Mouse (Mus musculus) G1E-ER4 (cell line): ENCODE results near the gene Slc39a7. TPM values are rescaled to one million over a fixed set of nuclear protein-coding genes. Genes with fewer than 3 reads are reported as not detected.

ENCODE experiments used
- GATA1 ChIP-seq: IDR thresholded peaks from one replicate; pipeline ENCODE4 v1.8.0; 2012; ENCODE audit warnings: low read length, inconsistent platforms
- polyA plus RNA-seq: library from polyadenylated mRNA; stranded (reverse); fragments of >175 nt; gene quantifications from 2 replicates; pipeline ENCODE4 v1.2.3, GENCODE M21; 2012

The Slc39a7 gene
- polyA plus RNA-seq, 1 experiment, result 100 TPM

DNA sequence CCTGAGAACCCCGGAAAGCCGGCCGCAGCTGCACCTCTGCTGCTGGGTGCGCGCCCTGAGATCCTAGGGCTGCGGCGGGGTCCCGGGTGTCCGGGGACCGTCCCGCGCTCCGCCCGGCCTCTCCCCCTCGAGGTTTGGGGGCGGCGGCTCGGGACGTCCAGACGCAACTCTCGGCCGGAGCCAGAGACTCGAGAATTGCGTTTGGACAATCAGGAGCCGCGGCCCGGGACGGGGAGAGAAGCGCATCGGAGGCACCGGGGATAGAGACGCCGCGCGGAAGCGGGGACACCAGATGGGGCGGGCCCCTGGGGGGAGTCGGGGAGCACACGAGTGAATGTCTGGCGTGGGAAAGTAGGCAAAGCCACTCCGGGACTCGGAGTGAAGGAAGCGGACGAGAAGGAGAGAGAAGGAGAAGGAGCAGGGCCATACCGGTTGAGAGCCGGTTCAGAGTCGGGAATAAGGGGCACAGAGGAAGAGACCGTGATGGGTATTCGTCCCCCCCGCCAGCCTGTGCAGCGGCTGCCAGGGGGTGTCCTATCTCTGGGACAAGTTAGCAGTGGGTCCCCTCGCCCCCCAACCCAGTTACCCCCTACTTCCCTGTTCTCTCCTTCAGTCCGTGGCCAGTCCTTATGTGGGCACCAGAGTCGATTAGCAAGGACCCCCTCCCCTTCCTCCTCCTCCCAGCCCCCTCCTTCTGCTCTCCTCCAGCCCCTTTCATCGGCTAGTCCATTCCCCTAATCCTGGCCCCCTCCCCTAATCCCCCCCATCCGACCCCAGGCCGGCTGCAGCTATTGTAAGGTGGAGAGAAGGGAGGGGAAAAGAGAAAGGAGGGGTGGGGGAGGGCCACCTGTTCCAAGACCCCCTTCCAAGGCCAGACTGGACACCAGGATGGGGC lies 6.4 kb downstream of the Slc39a7 start:
- no peak for TF ChIP-seq GATA1

DNA sequence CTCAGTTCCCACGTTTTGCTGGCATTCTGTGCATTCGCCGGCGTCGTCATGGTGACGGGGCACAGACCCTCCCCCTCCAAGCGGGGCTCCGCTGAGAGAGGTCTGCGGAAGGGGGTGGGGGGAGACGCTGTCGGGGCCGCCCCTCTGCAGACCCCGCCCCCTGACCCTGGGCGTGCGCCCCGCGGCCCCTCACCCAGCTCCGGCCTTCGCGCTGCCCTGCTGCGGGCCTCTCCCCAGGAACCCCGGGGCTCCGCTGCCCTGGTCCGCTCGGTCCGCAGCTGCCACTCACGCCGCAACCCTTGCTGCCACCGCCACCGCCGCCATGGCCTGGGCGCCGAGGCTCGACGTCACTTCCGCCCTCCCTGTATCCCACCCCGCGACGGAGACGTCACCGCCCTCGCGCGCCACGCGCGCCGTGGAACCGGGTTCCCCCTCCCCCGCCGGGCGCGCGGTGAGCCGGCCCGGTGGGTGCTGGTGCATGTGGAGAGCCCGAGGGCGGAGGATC lies 7.1 kb downstream of the Slc39a7 start, which contains the start of gene Ring1:
Gene Ring1 (minus strand): TSS at position 364 of the 505 bp plus-strand sequence.
- TF ChIP-seq GATA1, result no peak

DNA sequence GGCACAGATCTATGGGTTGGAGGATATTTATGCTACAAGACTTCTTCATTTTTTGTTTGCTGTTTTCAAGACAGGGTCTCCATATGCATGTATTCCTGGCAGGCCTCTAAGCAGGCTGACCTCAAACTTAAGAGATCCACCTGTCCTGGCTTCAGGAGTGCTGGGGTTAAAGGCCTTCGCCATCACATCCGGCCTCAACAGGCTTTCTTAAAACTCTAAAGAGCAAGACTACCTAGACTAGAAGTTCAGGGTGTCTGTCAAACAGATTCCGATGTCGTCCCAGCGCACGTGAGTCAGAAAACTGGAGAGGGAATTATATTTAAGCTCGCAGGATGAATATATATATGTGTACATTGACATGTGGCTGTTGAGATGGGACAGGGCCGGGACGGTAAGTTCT lies 7.8 kb downstream of the Slc39a7 start:
- no peak for TF ChIP-seq GATA1

DNA sequence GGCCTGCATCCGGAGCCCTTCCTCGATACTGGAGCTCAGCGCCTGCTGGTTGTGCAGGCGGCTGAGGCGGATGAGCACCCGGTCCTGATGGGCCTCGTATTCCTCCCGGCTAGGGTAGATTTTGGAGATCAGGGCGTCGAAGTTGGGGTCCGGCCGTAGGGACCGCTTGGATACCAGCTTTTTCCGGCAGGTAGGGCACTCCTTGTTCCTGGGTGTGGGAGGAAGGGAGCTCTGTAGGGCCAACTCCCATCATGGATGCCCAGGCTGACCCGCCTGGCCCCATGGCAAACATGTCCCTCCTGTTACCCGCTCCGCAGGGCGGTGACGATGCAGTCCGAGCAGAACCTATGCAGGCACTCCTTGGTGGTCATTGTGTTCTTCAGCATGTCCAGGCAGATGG lies 8.5 kb downstream of the Slc39a7 start:
- no peak for TF ChIP-seq GATA1

DNA sequence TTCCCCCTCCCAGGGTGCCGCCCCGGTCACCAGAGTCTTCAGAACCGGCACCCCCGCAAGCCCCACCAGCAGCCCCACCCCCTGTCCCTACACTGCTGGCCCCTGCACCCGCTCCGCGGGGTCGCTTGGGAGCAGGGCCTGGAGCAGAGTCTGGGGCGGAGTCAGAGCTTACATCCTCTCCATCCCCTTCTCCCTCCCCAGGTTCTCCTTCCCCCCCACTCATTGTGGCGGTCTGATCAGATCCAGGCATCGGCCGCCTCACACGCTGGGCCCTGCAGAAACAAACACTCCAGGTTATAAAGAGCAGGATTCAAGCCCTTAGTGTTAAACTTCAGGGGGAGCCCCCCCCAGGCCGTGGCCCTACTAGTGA lies 9.1 kb downstream of the Slc39a7 start:
- no peak for TF ChIP-seq GATA1

DNA sequence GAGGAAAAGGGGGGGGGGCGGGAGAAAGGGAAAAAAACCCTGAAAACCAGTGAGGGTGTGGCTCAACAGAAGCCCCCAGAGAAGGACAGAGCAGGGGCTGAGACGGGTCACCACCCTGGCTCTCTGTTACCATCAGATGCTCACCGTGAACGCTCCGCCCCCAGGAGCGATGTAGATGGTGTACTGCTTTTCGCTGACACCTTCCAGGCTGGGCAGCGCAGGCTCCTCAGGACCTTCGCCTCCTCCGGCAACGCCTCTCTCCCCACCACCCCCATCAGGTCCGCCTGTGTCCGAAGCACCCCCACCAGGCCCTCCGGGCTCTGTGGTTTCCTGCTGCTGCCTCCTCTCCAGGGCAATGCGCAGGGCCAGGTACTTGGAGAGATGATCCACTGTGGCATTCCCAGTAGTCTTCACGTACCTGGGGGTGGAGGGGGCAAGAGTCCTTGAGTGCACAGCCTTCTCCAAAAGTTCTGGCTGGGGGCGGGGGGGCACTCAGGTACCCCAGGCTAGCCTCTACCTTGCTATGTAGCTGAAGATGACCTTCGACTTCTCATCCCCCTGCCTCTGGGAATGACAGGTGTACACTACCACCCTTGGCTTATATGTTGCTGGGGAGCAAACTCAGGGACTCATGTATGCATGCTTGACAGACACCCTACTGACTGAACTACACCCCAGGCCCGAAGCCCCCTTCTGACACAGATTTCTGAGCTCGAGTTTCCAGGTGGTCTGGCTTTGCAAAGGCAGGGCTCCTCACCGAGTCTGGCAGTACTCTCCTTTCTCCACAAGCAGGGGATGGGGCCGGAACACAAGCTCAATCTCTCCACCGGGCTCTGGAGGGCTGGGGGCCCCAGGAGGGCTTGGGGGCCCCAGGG lies 9.7 kb downstream of the Slc39a7 start:
- TF ChIP-seq GATA1, result no peak

DNA sequence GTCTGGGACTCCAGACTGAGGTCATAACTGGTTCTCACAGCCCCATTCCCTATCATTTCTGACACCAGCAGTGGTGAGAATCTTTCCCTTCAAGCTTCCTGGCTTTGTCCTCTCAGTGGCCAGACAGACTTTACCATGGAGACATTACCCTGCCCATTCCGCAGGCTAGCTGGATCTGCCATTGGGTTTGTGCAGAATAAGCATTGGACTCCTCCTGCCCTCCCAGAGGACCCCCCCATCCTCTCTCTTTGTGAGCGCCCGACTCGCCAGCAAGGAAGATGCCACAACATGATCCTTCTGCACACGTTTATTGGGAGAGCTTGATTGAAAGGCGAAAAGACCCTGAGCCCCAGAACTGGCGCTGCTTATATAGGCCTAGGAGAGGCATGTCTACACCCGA lies 18.0 kb downstream of the Slc39a7 start:
- TF ChIP-seq GATA1, result no peak

DNA sequence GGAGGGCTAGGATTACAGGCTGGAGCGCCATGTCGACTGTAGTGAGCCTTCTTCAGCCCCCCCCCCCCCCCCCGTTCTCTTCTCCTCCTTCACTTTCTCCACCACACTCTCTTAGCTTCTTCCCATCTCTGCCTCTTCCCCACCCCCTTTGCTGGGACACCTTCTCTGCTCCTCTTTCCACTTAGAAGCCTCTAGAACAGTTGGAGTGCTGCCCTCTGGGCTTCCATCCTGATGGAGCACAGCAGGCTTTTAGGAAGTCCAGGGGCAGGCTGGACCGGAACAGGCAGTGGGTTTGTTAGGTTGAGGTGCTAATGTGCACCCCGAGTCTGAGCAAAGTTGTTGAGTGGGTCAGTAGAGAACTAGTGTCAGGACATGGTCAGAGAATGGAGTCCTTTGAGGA lies 21.3 kb downstream of the Slc39a7 start:
- no peak for TF ChIP-seq GATA1

DNA sequence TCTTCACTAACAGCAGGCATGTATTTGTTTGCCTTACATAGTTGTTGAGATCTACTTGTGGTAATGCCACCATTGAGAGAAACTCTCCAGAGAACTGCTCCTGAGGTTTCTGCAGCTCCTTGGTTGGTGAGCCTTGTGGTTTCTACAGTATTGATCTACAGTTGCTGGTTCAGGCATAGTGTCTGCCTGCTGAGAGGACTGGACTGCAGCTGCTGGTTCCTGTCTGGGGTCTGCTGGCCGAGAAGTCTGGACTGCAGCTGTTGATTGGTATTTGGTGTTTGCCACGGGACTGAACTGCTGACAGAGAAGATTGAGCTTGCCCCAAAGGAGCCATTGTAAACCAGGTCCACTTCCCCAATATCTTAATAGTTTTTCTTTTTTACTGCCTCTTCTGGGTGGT lies 24.9 kb downstream of the Slc39a7 start:
- no peak for TF ChIP-seq GATA1

DNA sequence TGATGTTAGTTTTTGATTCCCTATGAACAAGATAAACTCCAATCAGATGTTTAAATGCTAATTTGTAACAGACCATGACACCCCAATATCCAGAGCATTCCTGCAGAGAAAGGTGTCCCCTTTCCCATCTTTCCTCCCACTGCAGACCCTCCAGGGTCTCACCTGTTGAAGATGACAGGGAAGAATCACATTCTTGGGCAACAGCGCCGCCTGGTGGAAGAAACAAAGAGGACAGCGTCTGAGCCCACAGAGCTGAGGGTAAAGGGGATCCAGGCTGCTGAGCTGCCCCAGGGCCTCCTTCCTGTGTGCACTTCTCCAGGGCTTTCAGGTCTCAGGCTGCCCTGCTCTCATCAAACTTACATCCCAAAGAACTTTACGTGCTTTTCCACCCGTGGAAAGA lies 28.1 kb downstream of the Slc39a7 start:
- no peak for TF ChIP-seq GATA1

DNA sequence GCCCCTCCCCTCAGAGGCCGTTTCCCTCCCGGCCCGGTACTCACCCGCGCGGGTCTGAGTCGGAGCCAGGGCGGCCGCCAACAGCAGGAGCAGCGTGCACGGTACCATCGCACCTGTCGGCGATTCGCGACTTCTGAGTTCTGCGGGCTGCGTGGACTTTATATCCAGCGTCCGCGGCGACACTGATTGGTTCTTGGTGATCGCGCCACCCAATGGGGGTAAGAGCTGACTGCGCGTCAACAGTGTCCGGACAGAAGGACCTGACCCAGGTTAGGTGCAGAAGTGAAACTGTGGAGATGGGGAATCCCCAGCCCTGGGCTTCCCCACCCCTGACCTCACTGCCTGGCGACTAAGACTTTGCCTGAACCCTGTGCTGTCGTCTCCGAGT lies 31.3 kb downstream of the Slc39a7 start, which contains the start of gene H2-K1:
Gene H2-K1 (minus strand): TSS at position 198 of the 388 bp plus-strand sequence.
- TF ChIP-seq GATA1, result no peak

DNA sequence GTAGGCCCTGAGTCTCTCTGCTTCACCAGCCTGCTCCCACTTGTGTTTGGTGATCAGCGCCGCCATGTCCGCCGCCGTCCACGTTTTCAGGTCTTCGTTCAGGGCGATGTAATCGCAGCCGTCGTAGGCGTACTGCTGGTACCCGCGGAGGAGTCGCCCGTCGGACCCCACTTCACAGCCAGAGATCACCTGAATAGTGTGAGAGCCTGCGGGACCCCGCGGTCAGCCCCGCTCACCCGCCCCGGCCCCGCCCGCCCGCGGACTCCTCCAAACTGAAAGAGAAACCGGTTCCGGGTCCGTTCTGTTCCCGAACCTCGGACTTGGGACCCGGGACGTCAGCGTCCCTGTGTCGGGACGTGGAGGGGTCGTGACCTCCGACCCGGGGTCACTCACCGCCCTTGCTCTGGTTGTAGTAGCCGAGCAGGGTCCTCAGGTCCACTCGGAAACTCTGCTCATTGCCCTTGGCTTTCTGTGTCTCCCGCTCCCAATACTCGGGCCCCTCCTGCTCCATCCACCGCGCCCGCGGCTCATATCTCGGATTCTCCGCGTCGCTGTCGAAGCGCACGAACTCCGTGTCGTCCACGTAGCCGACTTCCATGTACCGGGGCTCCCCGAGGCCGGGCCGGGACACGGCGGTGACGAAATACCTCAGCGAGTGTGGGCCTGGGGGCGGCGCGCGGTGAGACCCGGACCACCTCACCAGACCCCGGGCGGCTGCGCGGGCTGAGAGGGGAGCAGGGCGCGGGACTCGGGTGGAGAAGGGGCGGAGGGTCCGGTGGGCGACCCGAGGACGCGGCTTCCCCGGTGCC lies 31.9 kb downstream of the Slc39a7 start:
- TF ChIP-seq GATA1, result no peak

DNA sequence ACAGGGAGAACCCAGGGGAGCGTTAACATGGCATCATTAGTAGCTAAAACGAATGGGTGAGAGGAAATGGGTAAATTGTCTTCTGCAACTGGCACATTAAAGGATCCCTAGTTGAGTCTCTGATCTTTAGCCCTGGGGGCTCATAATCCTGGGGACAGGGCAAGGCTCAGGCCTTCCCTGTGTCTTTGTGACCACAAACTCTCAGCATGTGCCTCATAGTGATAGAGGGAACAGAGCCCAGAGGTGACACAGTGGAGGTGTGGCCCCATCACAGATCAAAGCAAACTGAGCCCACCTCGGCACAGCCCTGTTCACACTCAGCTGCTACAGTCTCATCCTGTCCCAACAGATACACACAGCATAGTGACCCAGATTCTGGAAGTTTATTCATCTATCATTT lies 35.8 kb downstream of the Slc39a7 start:
- TF ChIP-seq GATA1, result no peak

DNA sequence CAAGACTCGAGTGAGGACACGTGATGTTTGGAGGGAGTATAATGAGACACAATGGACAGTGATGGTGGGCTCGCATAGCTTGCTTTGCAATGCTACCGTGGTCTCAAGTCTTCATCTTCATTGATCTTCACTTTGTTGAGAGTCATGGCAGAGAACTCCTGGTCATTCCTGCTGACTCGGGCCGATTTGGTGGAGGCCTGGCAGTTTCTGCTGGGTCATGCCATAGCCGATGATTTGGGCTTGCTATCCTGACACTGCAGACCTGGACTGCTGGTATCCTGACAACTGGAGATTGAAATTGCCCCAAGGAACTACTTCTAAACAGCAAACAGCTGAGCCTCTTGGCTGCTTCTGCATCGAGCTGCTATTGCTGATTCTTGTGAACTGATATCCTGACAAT lies 36.5 kb downstream of the Slc39a7 start:
- TF ChIP-seq GATA1, result no peak

DNA sequence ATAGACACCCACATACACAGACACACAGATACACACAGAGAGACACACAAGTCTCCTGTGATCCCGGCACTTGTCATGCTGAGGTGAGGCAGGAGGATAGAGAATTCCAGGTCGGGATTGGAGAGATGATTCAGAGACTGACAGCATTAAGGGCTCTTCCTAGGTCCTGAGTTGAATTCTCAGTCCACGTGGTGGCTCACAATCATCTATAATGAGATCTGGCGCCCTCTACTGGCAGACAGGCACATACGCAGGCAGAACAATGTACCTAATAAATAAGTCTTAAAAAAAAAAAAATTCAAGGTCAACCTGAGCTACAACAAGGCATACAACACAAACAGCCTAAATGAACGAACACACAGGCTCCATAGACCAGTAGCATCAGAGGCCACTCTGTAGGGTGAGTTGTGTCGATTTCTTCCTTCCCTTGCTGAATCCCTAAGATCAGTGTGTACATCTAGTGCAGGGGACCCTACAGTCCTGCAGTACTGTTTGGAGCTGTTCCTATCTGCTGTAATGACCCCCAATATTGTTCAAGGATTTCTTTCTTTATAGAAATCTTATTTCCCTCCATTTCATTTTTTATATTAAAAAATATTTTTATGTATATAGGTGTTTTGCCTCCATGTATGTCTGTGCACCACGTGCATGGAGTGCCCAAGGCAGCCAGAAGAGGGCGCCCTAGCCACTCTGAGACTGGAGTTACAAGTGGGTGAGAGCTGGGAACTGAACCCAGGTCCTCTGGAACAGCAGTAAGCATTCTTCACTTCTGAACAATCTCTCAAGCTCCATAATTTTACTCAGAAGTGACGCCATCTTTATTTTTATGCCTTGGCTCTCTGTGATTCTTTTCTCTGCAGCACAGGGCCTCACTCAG lies 39.5 kb downstream of the Slc39a7 start:
- no peak for TF ChIP-seq GATA1
